Mouse (Mus musculus) bone marrow, adult 2 months (tissue): ENCODE data around the gene Ctnnbl1.

Experiments used
- CTCF ChIP-seq: fragments of 200-500 bp; IDR thresholded peaks from 2 replicates; pipeline ENCODE4 v1.5.1; 2011; ENCODE audit warnings: low read length, control low read depth; ENCODE audit not compliant: control insufficient read depth, insufficient read depth
- POLR2A ChIP-seq: fragments of 200-500 bp; IDR thresholded peaks from 2 replicates; pipeline ENCODE4 v1.6.1; 2011; ENCODE audit warnings: low read depth, mild to moderate bottlenecking, control low read depth, low read length, borderline replicate concordance; ENCODE audit not compliant: control insufficient read depth

- TF ChIP-seq CTCF (no peak), POLR2A (no peak)
These were observed 136.5 kb downstream of the Ctnnbl1 start for GRCm38 (mm10) chr2:157873691-157874090.
